1 mouse cellular context compared by ENCODE assay signal in genomic region chr14:32175310-32175709, GRCm38 (mm10).
TF ChIP-seq lines count a peak whose summit lies in the region.

No protein-coding gene starts in this region.

TF ChIP-seq in MEL, 35 proteins besides CTCF, POLR2A, EP300 and RAD21 (continued from another document):
- TF ChIP-seq BHLHE40 (IDR thresholded peaks at IDR 0.05; ENCODE audit: borderline replicate concordance, low read depth, low read length) = no peak
- no peak for TF ChIP-seq TCF12 (IDR thresholded peaks at IDR 0.05; ENCODE audit: low read depth, low read length)
- no peak for TF ChIP-seq ZKSCAN1 (IDR thresholded peaks at IDR 0.05; ENCODE audit: low read depth, low read length)
